Mouse (Mus musculus): ENCODE results near the gene Slc25a44. TPM values are rescaled to one million over a fixed set of nuclear protein-coding genes. Genes with fewer than 3 reads are reported as not detected.

Gene Slc25a44
- polyA plus RNA-seq, 1 experiment = 44.8 TPM

GRCm38 (mm10) chr3:88412636-88413035 lies 12.3 kb downstream of the Slc25a44 start:
- Histone ChIP-seq H3K27me3 (ENCODE audit: control insufficient read depth, insufficient read depth, low read length) (no peaks in the 10 kb centered on the region), H3K4me1 (ENCODE audit: control insufficient read depth, insufficient read depth, insufficient read length, low read length) (peaks cover 36% of the 10 kb centered on the region), H3K4me3 (ENCODE audit: low read depth, low read length) (no peak overlapping the region), H3K36me3 (ENCODE audit: control insufficient read depth, insufficient read depth, low read length) (peaks cover 23% of the 10 kb centered on the region), H3K27ac (ENCODE audit: insufficient read depth, low read depth, low read length) (no peak overlapping the region)
- WGBS = 87% methylated on average over 11 of the region's 11 CpGs
- TF ChIP-seq CTCF (IDR thresholded peaks at IDR 0.05; ENCODE audit: extremely low read depth, insufficient read length, insufficient replicate concordance, low read depth, low read length) (no peak), POLR2A (IDR thresholded peaks at IDR 0.05; ENCODE audit: low read depth, low read length) (no peak)

- 27% methylated on average over 4 of the region's 4 CpGs for WGBS
- Histone ChIP-seq H3K27me3 (ENCODE audit: control insufficient read depth, insufficient read depth, low read length) (no peaks in the 10 kb centered on the region), H3K4me1 (ENCODE audit: control insufficient read depth, insufficient read depth, insufficient read length, low read length) (peaks cover 39% of the 10 kb centered on the region), H3K4me3 (ENCODE audit: low read depth, low read length) (no peak overlapping the region), H3K36me3 (ENCODE audit: control insufficient read depth, insufficient read depth, low read length) (peaks cover 18% of the 10 kb centered on the region), H3K27ac (ENCODE audit: insufficient read depth, low read depth, low read length) (peak overlapping the region; percentile 94)
- TF ChIP-seq POLR2A (IDR thresholded peaks at IDR 0.05; ENCODE audit: low read depth, low read length) = no peak; the same call in 1 of the 2 replicates
- TF ChIP-seq CTCF (IDR thresholded peaks at IDR 0.05; ENCODE audit: extremely low read depth, insufficient read length, insufficient replicate concordance, low read depth, low read length) = no peak
These were observed 13.3 kb downstream of the Slc25a44 start for GRCm38 (mm10) chr3:88411681-88412080.

- 12% methylated on average over 7 of the region's 7 CpGs for WGBS
- H3K36me3 ChIP-seq (ENCODE audit: control insufficient read depth, insufficient read depth, low read length) = peaks cover 18% of the 10 kb centered on the region
- H3K27ac ChIP-seq (ENCODE audit: insufficient read depth, low read depth, low read length) = peak overlapping the region; percentile 94
- TF ChIP-seq POLR2A (IDR thresholded peaks at IDR 0.05; ENCODE audit: low read depth, low read length) (no peak), CTCF (IDR thresholded peaks at IDR 0.05; ENCODE audit: extremely low read depth, insufficient read length, insufficient replicate concordance, low read depth, low read length) (no peak)
- peaks cover 35% of the 10 kb centered on the region for H3K4me1 ChIP-seq (ENCODE audit: control insufficient read depth, insufficient read depth, insufficient read length, low read length)
- H3K27me3 ChIP-seq (ENCODE audit: control insufficient read depth, insufficient read depth, low read length) = no peaks in the 10 kb centered on the region
- peak overlapping the region; percentile 35; the same call in 1 of the 2 replicates for H3K4me3 ChIP-seq (ENCODE audit: low read depth, low read length)
These were observed 14.3 kb downstream of the Slc25a44 start for GRCm38 (mm10) chr3:88410645-88411031.

DNA sequence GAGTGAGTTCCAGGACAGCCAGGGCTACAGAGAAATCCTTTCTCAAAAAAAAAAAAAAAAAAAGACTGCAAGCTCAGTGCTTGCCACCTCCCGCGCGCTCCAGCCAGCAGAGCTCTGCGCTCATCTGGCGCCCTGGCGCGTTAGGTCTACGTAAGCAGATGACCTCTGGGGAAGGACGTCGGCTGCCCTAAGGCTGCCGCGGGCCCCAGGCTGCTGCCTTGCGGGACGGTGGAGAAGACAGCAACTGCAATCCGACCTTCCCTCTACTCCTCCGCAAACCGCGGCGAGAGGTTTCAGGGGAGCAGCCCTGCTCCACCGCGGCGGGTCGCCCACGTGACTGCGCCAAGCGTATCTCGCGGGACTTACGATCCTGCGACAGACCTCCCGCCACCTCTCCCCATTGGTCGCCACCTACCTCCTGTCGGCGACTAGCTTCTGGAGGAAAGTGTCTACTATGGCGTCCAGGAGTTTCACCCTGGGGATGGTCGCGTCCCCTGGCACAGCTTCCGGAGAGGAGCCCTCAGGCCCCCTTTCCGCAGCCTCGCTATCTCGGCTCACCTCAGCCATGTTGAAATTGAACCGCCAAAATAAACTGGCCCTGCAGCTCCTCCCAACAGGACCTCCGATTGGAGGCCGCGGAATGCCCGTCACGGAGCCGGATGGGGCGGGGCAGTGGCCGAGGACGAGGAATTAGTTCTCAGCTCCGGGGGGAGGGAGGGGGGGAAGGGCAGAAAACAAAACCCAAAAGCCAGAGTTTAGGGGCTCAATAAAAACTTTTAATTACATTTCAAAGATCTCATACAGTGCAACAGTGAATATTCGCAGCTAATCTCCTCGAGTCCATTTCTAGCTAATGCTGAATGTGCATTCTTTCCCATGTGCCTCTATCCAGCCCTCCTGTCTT lies 14.9 kb downstream of the Slc25a44 start, which contains the start of gene Pmf1:
Pmf1 (minus strand) TSS at position 591 of the 904 bp plus-strand sequence.
- peak within 1 kb of the TSS; percentile 78 for H3K4me3 ChIP-seq (ENCODE audit: low read depth, low read length)
- H3K27ac ChIP-seq (ENCODE audit: insufficient read depth, low read depth, low read length) = peak within 1 kb of the TSS; percentile 94
- H3K27me3 ChIP-seq (ENCODE audit: control insufficient read depth, insufficient read depth, low read length) = no peaks in the 10 kb centered on the region
- peaks cover 16% of the 10 kb centered on the region for H3K36me3 ChIP-seq (ENCODE audit: control insufficient read depth, insufficient read depth, low read length)
- WGBS = under 1% methylated on average over 54 of the region's 54 CpGs
- H3K4me1 ChIP-seq (ENCODE audit: control insufficient read depth, insufficient read depth, insufficient read length, low read length) = peaks cover 29% of the 10 kb centered on the region
- TF ChIP-seq POLR2A (IDR thresholded peaks at IDR 0.05; ENCODE audit: low read depth, low read length) (peak; percentile 81), CTCF (IDR thresholded peaks at IDR 0.05; ENCODE audit: extremely low read depth, insufficient read length, insufficient replicate concordance, low read depth, low read length) (no peak)

GRCm38 (mm10) chr3:88408953-88409352 lies 16.0 kb downstream of the Slc25a44 start:
- Histone ChIP-seq H3K36me3 (ENCODE audit: control insufficient read depth, insufficient read depth, low read length) (peaks cover 16% of the 10 kb centered on the region), H3K27ac (ENCODE audit: insufficient read depth, low read depth, low read length) (no peak overlapping the region), H3K4me1 (ENCODE audit: control insufficient read depth, insufficient read depth, insufficient read length, low read length) (peaks cover 26% of the 10 kb centered on the region; the same call in 1 of the 2 replicates), H3K4me3 (ENCODE audit: low read depth, low read length) (peak overlapping the region; percentile 15), H3K27me3 (ENCODE audit: control insufficient read depth, insufficient read depth, low read length) (no peaks in the 10 kb centered on the region)
- TF ChIP-seq CTCF (IDR thresholded peaks at IDR 0.05; ENCODE audit: extremely low read depth, insufficient read length, insufficient replicate concordance, low read depth, low read length) (no peak), POLR2A (IDR thresholded peaks at IDR 0.05; ENCODE audit: low read depth, low read length) (no peak)
- WGBS = 24% methylated on average over 5 of the region's 5 CpGs

DNA sequence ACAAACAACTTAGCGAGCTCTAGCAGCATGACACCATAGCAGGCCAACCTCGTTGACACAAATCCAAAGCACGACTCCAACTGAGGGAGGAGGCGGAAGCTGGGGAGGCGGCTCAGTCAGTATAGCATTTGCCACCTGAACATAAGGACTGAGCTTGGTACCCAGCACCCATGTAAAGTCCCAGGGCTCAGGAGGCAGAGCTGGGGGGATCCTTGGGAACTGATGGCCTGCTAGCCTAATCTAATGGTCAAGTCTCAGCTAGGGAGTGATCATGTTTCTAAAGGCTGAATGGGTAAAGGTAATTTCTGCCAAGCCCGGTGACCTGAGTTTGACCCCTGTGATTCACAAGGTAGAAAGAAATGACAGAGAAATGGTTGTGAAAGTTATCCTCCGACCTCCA lies 17.4 kb downstream of the Slc25a44 start:
- 45% methylated on average over 7 of the region's 7 CpGs for WGBS
- Histone ChIP-seq H3K27ac (ENCODE audit: insufficient read depth, low read depth, low read length) (no peak overlapping the region), H3K4me3 (ENCODE audit: low read depth, low read length) (no peak overlapping the region), H3K4me1 (ENCODE audit: control insufficient read depth, insufficient read depth, insufficient read length, low read length) (peaks cover 24% of the 10 kb centered on the region; the same call in 1 of the 2 replicates), H3K27me3 (ENCODE audit: control insufficient read depth, insufficient read depth, low read length) (no peaks in the 10 kb centered on the region), H3K36me3 (ENCODE audit: control insufficient read depth, insufficient read depth, low read length) (peaks cover 10% of the 10 kb centered on the region)
- TF ChIP-seq POLR2A (IDR thresholded peaks at IDR 0.05; ENCODE audit: low read depth, low read length) = no peak
- TF ChIP-seq CTCF (IDR thresholded peaks at IDR 0.05; ENCODE audit: extremely low read depth, insufficient read length, insufficient replicate concordance, low read depth, low read length) = no peak

DNA sequence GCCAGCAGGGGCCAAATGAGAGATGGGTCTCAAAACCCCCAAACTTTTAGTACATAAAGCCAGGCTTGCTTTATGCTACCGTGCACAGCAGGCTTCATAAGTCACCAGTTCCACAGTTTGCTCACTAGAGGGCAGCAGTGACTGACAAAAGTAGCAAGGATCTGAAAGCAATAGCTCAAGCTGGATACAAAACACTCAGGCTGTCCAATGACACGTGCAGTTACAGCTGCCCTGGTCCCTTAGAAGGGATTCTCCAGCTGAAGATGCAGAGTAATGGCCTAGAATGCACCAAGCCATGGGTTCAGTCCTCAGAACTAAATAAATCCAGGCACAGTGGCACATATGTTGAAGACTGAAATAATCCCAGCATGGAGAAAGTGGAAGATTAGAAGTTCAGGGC lies 17.8 kb downstream of the Slc25a44 start:
- no peak overlapping the region for H3K4me3 ChIP-seq (ENCODE audit: low read depth, low read length)
- H3K36me3 ChIP-seq (ENCODE audit: control insufficient read depth, insufficient read depth, low read length) = peaks cover 6% of the 10 kb centered on the region
- no peak overlapping the region for H3K27ac ChIP-seq (ENCODE audit: insufficient read depth, low read depth, low read length)
- WGBS = 1% methylated on average over 2 of the region's 2 CpGs
- TF ChIP-seq CTCF (IDR thresholded peaks at IDR 0.05; ENCODE audit: extremely low read depth, insufficient read length, insufficient replicate concordance, low read depth, low read length) (peak; percentile 45; the same call in 1 of the 2 replicates), POLR2A (IDR thresholded peaks at IDR 0.05; ENCODE audit: low read depth, low read length) (no peak)
- peaks cover 21% of the 10 kb centered on the region; the same call in 1 of the 2 replicates for H3K4me1 ChIP-seq (ENCODE audit: control insufficient read depth, insufficient read depth, insufficient read length, low read length)
- no peaks in the 10 kb centered on the region for H3K27me3 ChIP-seq (ENCODE audit: control insufficient read depth, insufficient read depth, low read length)

Data from small intestine, adult 2 months (tissue).